Mouse (Mus musculus): ENCODE results near the gene Erfe.

DNA sequence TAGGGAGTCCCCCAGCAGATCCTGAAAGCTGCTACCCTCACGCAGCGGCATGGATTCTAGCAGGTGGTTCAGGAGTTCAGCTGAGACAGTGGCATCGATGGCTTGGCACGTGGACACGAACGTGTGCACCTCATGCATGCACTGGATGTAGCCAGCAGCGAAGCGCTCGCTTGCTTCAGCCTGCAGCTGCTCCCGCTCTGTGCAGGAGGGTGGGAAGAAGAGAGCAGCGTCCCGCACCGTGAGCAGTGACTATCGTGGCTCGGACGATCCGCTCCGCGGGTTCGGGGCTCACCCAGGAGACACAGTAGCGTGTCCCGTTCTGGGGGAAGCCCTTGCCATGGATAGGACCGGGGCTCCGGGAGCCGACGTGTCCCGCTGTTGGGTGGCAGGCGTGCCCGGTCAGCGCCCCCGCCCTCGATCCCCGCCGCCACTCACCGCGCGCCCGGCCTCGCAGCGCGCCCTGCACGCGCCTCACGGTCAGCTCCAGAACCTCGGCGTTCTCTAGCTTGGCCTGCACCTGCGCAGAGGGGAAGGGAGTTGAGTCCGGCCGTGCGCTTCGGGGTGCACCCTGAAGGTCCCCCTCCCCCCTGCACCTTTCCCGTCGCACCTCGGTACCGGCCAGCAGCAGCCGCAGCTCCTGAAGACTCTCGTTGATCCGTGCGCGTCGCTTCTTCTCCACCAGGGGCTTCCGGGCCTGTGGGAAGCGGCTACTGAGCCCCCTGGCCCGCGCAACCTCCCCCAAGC lies 46.2 kb downstream of the Erfe start:
- TF ChIP-seq POLR2A (IDR thresholded peaks at IDR 0.05; ENCODE audit: borderline replicate concordance, low read depth, low read length) (no peak), CTCF (IDR thresholded peaks at IDR 0.05; ENCODE audit: low read depth, low read length) (no peak)
